Comparison of ENCODE assay signal across 20 mouse cellular contexts in genomic region chr4:99115797-99116196, GRCm38 (mm10). TPM values are rescaled to one million over a fixed set of nuclear protein-coding genes. Genes with fewer than 3 reads are reported as not detected.
DNase-seq lines count a peak whose midpoint lies in the region; ATAC-seq and TF ChIP-seq lines count a peak whose summit lies in the region.
"Had no signal": no experiment of that assay in that cellular context is flagged by ENCODE, and none has a peak within 500 bp of the region (broad histone marks: within the 10 kb centered on the region; RNA-seq: fewer than 3 reads in every experiment).

No protein-coding gene starts in this region.

- TF ChIP-seq POLR2A in heart, adult 2 months (IDR thresholded peaks at IDR 0.05; ENCODE audit: insufficient read depth, low read depth, low read length), result no peak

- no peaks in the 10 kb centered on the region for H3K36me3 ChIP-seq in heart, embryonic 13.5 days
- no peaks in the 10 kb centered on the region for H3K36me3 ChIP-seq in heart, adult 2 months (ENCODE audit: control insufficient read depth, insufficient read depth, low read length)
- H3K36me3 ChIP-seq in kidney, postnatal 0 days (ENCODE audit: insufficient read depth, low read length), result no peaks in the 10 kb centered on the region
- no peaks in the 10 kb centered on the region for H3K36me3 ChIP-seq in intestine, embryonic 15.5 days
- H3K36me3 ChIP-seq in limb, embryonic 15.5 days, result no peaks in the 10 kb centered on the region
- H3K36me3 ChIP-seq: forebrain, embryonic 15.5 days; liver, embryonic 12.5 days had no signal

- DNase-seq in heart, adult 2 months, result no peak
- no peak for DNase-seq in kidney, postnatal 0 days (ENCODE audit: low spot score)
- no peak for DNase-seq in kidney, adult 8-10 months
- DNase-seq in layer of hippocampus, adult 11-12 months (ENCODE audit: low spot score), result no peak
- no peak for DNase-seq in ovary, postnatal 36 days (ENCODE audit: low spot score)
- DNase-seq: adrenal gland, adult 8-10 months; cerebellum, adult 11 months; cerebellum, postnatal 25 days; heart, postnatal 10 days; kidney, postnatal 14 days; midbrain, embryonic 14.5 days; spleen, adult 18-20 months; thymus, postnatal 25 days had no signal

- no peaks in the 10 kb centered on the region for H3K27me3 ChIP-seq in heart, embryonic 13.5 days (replicated peaks)
- H3K27me3 ChIP-seq in heart, adult 2 months (ENCODE audit: control insufficient read depth, insufficient read depth, low read length), result peaks cover 1% of the 10 kb centered on the region; the same call in 1 of the 2 replicates
- H3K27me3 ChIP-seq in kidney, postnatal 0 days (ENCODE audit: insufficient read depth, low read length), result no peaks in the 10 kb centered on the region
- H3K27me3 ChIP-seq in intestine, embryonic 15.5 days (replicated peaks), result no peaks in the 10 kb centered on the region
- no peaks in the 10 kb centered on the region for H3K27me3 ChIP-seq in limb, embryonic 15.5 days
- H3K27me3 ChIP-seq: forebrain, embryonic 15.5 days; liver, embryonic 12.5 days had no signal

- ATAC-seq in heart, embryonic 13.5 days (ENCODE audit: extremely low read depth, insufficient number of reproducible peaks, low FRiP score, low TSS enrichment), result no peak
- no peak for ATAC-seq in kidney, postnatal 0 days (replicated peaks; ENCODE audit: low FRiP score, low read depth)
- ATAC-seq in intestine, embryonic 15.5 days, result peak; percentile 44
- no peak for ATAC-seq in limb, embryonic 15.5 days (ENCODE audit: insufficient number of reproducible peaks, low FRiP score, low TSS enrichment, low read depth)
- ATAC-seq: forebrain, embryonic 15.5 days; hindbrain, postnatal 0 days; liver, embryonic 12.5 days had no signal

- H3K9ac ChIP-seq in heart, embryonic 13.5 days, result no peak overlapping the region
- no peak overlapping the region for H3K9ac ChIP-seq in heart, adult 2 months (ENCODE audit: low read depth, low read length)
- no peak overlapping the region for H3K9ac ChIP-seq in kidney, postnatal 0 days (ENCODE audit: low read depth, low read length)
- no peak overlapping the region for H3K9ac ChIP-seq in intestine, embryonic 15.5 days
- no peak overlapping the region for H3K9ac ChIP-seq in limb, embryonic 15.5 days
- H3K9ac ChIP-seq: forebrain, embryonic 15.5 days; liver, embryonic 12.5 days had no signal

- no peak for TF ChIP-seq EP300 in heart, adult 2 months (IDR thresholded peaks at IDR 0.05; ENCODE audit: insufficient read depth, low read depth, low read length)

- no peak overlapping the region for H3K4me3 ChIP-seq in heart, embryonic 13.5 days
- no peak overlapping the region for H3K4me3 ChIP-seq in heart, adult 2 months
- H3K4me3 ChIP-seq in kidney, postnatal 0 days (replicated peaks; ENCODE audit: low read depth, low read length), result no peak overlapping the region
- H3K4me3 ChIP-seq in intestine, embryonic 15.5 days (replicated peaks), result no peak overlapping the region
- no peak overlapping the region for H3K4me3 ChIP-seq in limb, embryonic 15.5 days
- H3K4me3 ChIP-seq: erythroblast, embryonic 14.5 days; forebrain, embryonic 15.5 days; liver, embryonic 12.5 days had no signal

- peaks cover 59% of the 10 kb centered on the region for H3K4me1 ChIP-seq in heart, embryonic 13.5 days
- H3K4me1 ChIP-seq in heart, adult 2 months (ENCODE audit: control insufficient read depth, insufficient read depth, low read length), result peaks cover 3% of the 10 kb centered on the region
- peaks cover 11% of the 10 kb centered on the region; the same call in 1 of the 2 replicates for H3K4me1 ChIP-seq in kidney, postnatal 0 days (replicated peaks; ENCODE audit: insufficient read depth, low read length)
- peaks cover 24% of the 10 kb centered on the region for H3K4me1 ChIP-seq in intestine, embryonic 15.5 days (replicated peaks)
- H3K4me1 ChIP-seq in limb, embryonic 15.5 days, result peaks cover 20% of the 10 kb centered on the region

- peaks cover 2% of the 10 kb centered on the region for H3K79me2 ChIP-seq in heart, adult 2 months (replicated peaks; ENCODE audit: control insufficient read depth, insufficient read depth, low read length)

- no peak for TF ChIP-seq CTCF in heart, adult 2 months (IDR thresholded peaks at IDR 0.05)
- no peak for TF ChIP-seq CTCF in kidney, postnatal 0 days (IDR thresholded peaks at IDR 0.05; ENCODE audit: low read depth)

- no peaks in the 10 kb centered on the region for H3K9me3 ChIP-seq in heart, embryonic 13.5 days
- no peaks in the 10 kb centered on the region for H3K9me3 ChIP-seq in kidney, postnatal 0 days (replicated peaks; ENCODE audit: low read length)
- no peaks in the 10 kb centered on the region for H3K9me3 ChIP-seq in intestine, embryonic 15.5 days
- H3K9me3 ChIP-seq in limb, embryonic 15.5 days, result no peaks in the 10 kb centered on the region
- H3K9me3 ChIP-seq: forebrain, embryonic 15.5 days; liver, embryonic 12.5 days had no signal

- intact Hi-C loops in heart, adult 2 months (cut with DNase I), result no loop called here

- H3K4me2 ChIP-seq in heart, embryonic 13.5 days, result peak overlapping the region; percentile 10
- no peak overlapping the region for H3K4me2 ChIP-seq in kidney, postnatal 0 days (ENCODE audit: low read length)
- H3K4me2 ChIP-seq in intestine, embryonic 15.5 days (replicated peaks), result no peak overlapping the region
- H3K4me2 ChIP-seq in limb, embryonic 15.5 days, result no peak overlapping the region
- H3K4me2 ChIP-seq: forebrain, embryonic 15.5 days; liver, embryonic 12.5 days had no signal

- WGBS in heart, embryonic 13.5 days, result 57% methylated on average over 9 of the region's 9 CpGs
- 61% methylated on average over 9 of the region's 9 CpGs for WGBS in heart, adult 2 months
- 64% methylated on average over 9 of the region's 9 CpGs for WGBS in kidney, postnatal 0 days
- 64% methylated on average over 9 of the region's 9 CpGs for WGBS in intestine, embryonic 15.5 days
- WGBS in limb, embryonic 15.5 days, result 74% methylated on average over 9 of the region's 9 CpGs

- no peak overlapping the region; the same call in 1 of the 2 replicates for H3K27ac ChIP-seq in heart, embryonic 13.5 days (replicated peaks)
- H3K27ac ChIP-seq in heart, adult 2 months, result no peak overlapping the region
- peak overlapping the region; percentile 39; the same call in 1 of the 2 replicates for H3K27ac ChIP-seq in kidney, postnatal 0 days
- peak overlapping the region; percentile 54 for H3K27ac ChIP-seq in intestine, embryonic 15.5 days
- 0 out of 2 replicates have a peak overlapping the region, but pooled peaks have one; percentile 1 for H3K27ac ChIP-seq in limb, embryonic 15.5 days
- H3K27ac ChIP-seq: forebrain, embryonic 15.5 days; hindbrain, postnatal 0 days; liver, embryonic 12.5 days had no signal

RNA-seq across cellular contexts. Expression of gene Dock7, which starts 4.9 kb away (rescaled TPM):
- 23.1 and 24.5 TPM in 2 replicates for polyA plus RNA-seq in heart, embryonic 13.5 days (2015; fragmentation: Nextera tagmentation; extraction: Ambion mirVana)
- total RNA-seq in heart, adult 2 months (2021), result 10 to 100 TPM in 1 of 2 experiments, 1 to 10 TPM in 1; 8.8 to 11.0 TPM
- 10.5 and 14.9 TPM in 2 replicates for polyA plus RNA-seq in heart, adult 2 months (2012; rRNA removed)
- 38.9 and 39.6 TPM in 2 replicates for polyA plus RNA-seq in kidney, postnatal 0 days (2015; fragmentation: Nextera tagmentation; extraction: Ambion mirVana)
- 41.6 and 42.2 TPM in 2 replicates for polyA plus RNA-seq in intestine, embryonic 15.5 days (2015; fragmentation: Nextera tagmentation; extraction: Ambion mirVana)
- polyA plus RNA-seq in limb, embryonic 15.5 days (2015; fragmentation: Nextera tagmentation; extraction: Ambion mirVana), result 40.4 and 45.9 TPM in 2 replicates

Comparison
In these comparisons a context has a peak if more than half of its experiments do, and no peak if none do; other contexts are left out.
1. H3K27ac ChIP-seq: peak in kidney, postnatal 0 days (single experiment), intestine, embryonic 15.5 days (single experiment) and limb, embryonic 15.5 days (single experiment); none in heart, embryonic 13.5 days (single experiment) and heart, adult 2 months (single experiment).